Mouse (Mus musculus) forebrain, embryonic 14.5 days (tissue): ENCODE data around the gene Fos. TPM values are rescaled to one million over a fixed set of nuclear protein-coding genes. Genes with fewer than 3 reads are reported as not detected.
A peak's percentile ranks its signal among the peaks of the same experiment; 100 is the strongest.

Source experiments
- ATAC-seq: fragments of 200-750 bp; cut with Nextera tagmentation; 2 replicates; pipeline ENCODE4 v1.8.0; 2017; ENCODE audit warnings: mild to moderate bottlenecking, moderate library complexity
- DNase-seq: peaks from one replicate; pipeline ENCODE4 v3.0.0-alpha.2; 2015; ENCODE audit warnings: low spot score
- H3K27ac ChIP-seq: fragments of 300-500 bp; sonication (generic); 2 replicates; pipeline ENCODE4 v1.5.1; 2014; ENCODE audit warnings: low read depth, mild to moderate bottlenecking, control low read depth, low read length, moderate library complexity
- H3K27me3 ChIP-seq: fragments of 300-500 bp; sonication (generic); replicated peaks from 2 replicates; pipeline ENCODE4 v1.6.1; 2014; ENCODE audit warnings: low read length, control low read depth, mixed read lengths; ENCODE audit not compliant: control insufficient read depth, insufficient read depth
- H3K36me3 ChIP-seq: fragments of 300-500 bp; sonication (generic); 2 replicates; pipeline ENCODE4 v1.6.1; 2014; ENCODE audit warnings: low read length, control low read depth; ENCODE audit not compliant: control insufficient read depth, insufficient read depth
- H3K4me1 ChIP-seq: fragments of 300-500 bp; sonication (generic); 2 replicates; pipeline ENCODE4 v1.6.1; 2014; ENCODE audit warnings: antibody characterized with exemption, low read length, control low read depth; ENCODE audit not compliant: control insufficient read depth, insufficient read depth
- H3K4me2 ChIP-seq: fragments of 300-500 bp; sonication (generic); 2 replicates; pipeline ENCODE4 v1.6.1; 2014; ENCODE audit warnings: mild to moderate bottlenecking, control low read depth, low read length
- H3K4me3 ChIP-seq: fragments of 300-500 bp; sonication (generic); 2 replicates; pipeline ENCODE4 v1.5.1; 2014; ENCODE audit warnings: low read depth, low read length, control low read depth
- H3K9ac ChIP-seq: fragments of 300-500 bp; sonication (generic); 2 replicates; pipeline ENCODE4 v1.6.1; 2014; ENCODE audit warnings: mild to moderate bottlenecking, low read length, control low read depth, moderate library complexity
- H3K9me3 ChIP-seq: fragments of 300-500 bp; sonication (generic); replicated peaks from 2 replicates; pipeline ENCODE4 v1.6.1; 2016; ENCODE audit warnings: low read length, control low read depth, mixed read lengths; ENCODE audit not compliant: control insufficient read depth
- WGBS: fragments of 180-500 bp; shearing (Covaris S2); extraction: QIAGEN DNeasy Blood & Tissue Kit; methylation state at CpG from one replicate; pipeline ENCODE4 v1.1.7; 2014; 5-methylcytosine and 5-hydroxymethylcytosine counted together
- polyA plus RNA-seq: library from polyadenylated mRNA; unstranded; fragments of >200 nt; fragmentation: Nextera tagmentation; extraction: Ambion mirVana; gene quantifications from 2 replicates; pipeline ENCODE4 v1.2.1, GENCODE M21; 2014

Fos gene
- 1.2 and 1.4 TPM in 2 replicates for polyA plus RNA-seq

GRCm38 (mm10) chr12:85473481-85474297, at the start of gene Fos:
Fos (plus strand) TSS chr12:85473890.
- H3K4me2 ChIP-seq: peak within 1 kb of the TSS; percentile 100
- no peaks in the 10 kb centered on the region for H3K36me3 ChIP-seq
- peak; percentile 92 for ATAC-seq
- peak; percentile 92 for DNase-seq
- 0 out of 2 replicates have a peak within 1 kb of the TSS, but pooled peaks have one; percentile 5 for H3K27ac ChIP-seq
- H3K4me3 ChIP-seq: peak within 1 kb of the TSS; percentile 50
- WGBS: under 1% methylated on average over 56 of the region's 56 CpGs
- H3K9me3 ChIP-seq: no peaks in the 10 kb centered on the region
- peaks cover 24% of the 10 kb centered on the region for H3K4me1 ChIP-seq
- peaks cover 16% of the 10 kb centered on the region for H3K27me3 ChIP-seq
- peak within 1 kb of the TSS; percentile 56 for H3K9ac ChIP-seq

- Histone ChIP-seq H3K9me3 (no peaks in the 10 kb centered on the region), H3K4me3 (no peak overlapping the region), H3K4me1 (no peaks in the 10 kb centered on the region), H3K36me3 (no peaks in the 10 kb centered on the region), H3K4me2 (no peak overlapping the region), H3K9ac (no peak overlapping the region), H3K27me3 (no peaks in the 10 kb centered on the region), H3K27ac (no peak overlapping the region)
- no peak for DNase-seq
- WGBS: 96% methylated on average over 11 of the region's 11 CpGs
- ATAC-seq: no peak
These were observed 48.0 kb upstream of the Fos start for GRCm38 (mm10) chr12:85425721-85426120.

- Histone ChIP-seq H3K4me1 (no peaks in the 10 kb centered on the region), H3K27ac (no peak overlapping the region), H3K27me3 (no peaks in the 10 kb centered on the region), H3K36me3 (no peaks in the 10 kb centered on the region), H3K4me2 (no peak overlapping the region), H3K9ac (no peak overlapping the region), H3K4me3 (no peak overlapping the region), H3K9me3 (no peaks in the 10 kb centered on the region)
- 48% methylated on average over 10 of the region's 10 CpGs for WGBS
- ATAC-seq: no peak
- no peak for DNase-seq
These were observed 47.6 kb upstream of the Fos start for GRCm38 (mm10) chr12:85426126-85426525.

GRCm38 (mm10) chr12:85427802-85428201, 45.9 kb upstream of the Fos start:
- no peaks in the 10 kb centered on the region for H3K27me3 ChIP-seq
- no peak overlapping the region for H3K9ac ChIP-seq
- no peaks in the 10 kb centered on the region for H3K9me3 ChIP-seq
- DNase-seq: no peak
- H3K4me2 ChIP-seq: no peak overlapping the region
- 90% methylated on average over 7 of the region's 7 CpGs for WGBS
- H3K27ac ChIP-seq: no peak overlapping the region
- no peaks in the 10 kb centered on the region for H3K4me1 ChIP-seq
- H3K4me3 ChIP-seq: no peak overlapping the region
- no peak for ATAC-seq
- H3K36me3 ChIP-seq: no peaks in the 10 kb centered on the region

GRCm38 (mm10) chr12:85429999-85430398, 43.7 kb upstream of the Fos start:
- no peak overlapping the region for H3K4me2 ChIP-seq
- no peaks in the 10 kb centered on the region for H3K27me3 ChIP-seq
- no peaks in the 10 kb centered on the region for H3K36me3 ChIP-seq
- no peak overlapping the region for H3K9ac ChIP-seq
- no peak overlapping the region for H3K27ac ChIP-seq
- no peak overlapping the region for H3K4me3 ChIP-seq
- H3K9me3 ChIP-seq: no peaks in the 10 kb centered on the region
- 77% methylated on average over 4 of the region's 4 CpGs for WGBS
- ATAC-seq (no peak), DNase-seq (no peak)
- peaks cover 4% of the 10 kb centered on the region; the same call in 1 of the 2 replicates for H3K4me1 ChIP-seq

GRCm38 (mm10) chr12:85430434-85430833, 43.3 kb upstream of the Fos start:
- H3K9ac ChIP-seq: no peak overlapping the region
- 60% methylated on average over 6 of the region's 6 CpGs for WGBS

GRCm38 (mm10) chr12:85433850-85434249, 39.8 kb upstream of the Fos start:
- Histone ChIP-seq H3K4me2 (no peak overlapping the region), H3K9ac (no peak overlapping the region), H3K9me3 (no peaks in the 10 kb centered on the region), H3K4me1 (peaks cover 26% of the 10 kb centered on the region), H3K36me3 (no peaks in the 10 kb centered on the region), H3K27me3 (no peaks in the 10 kb centered on the region), H3K27ac (no peak overlapping the region), H3K4me3 (no peak overlapping the region)
- no peak for ATAC-seq
- WGBS: 2% methylated on average over 3 of the region's 3 CpGs
- no peak for DNase-seq

More at GRCm38 (mm10) chr12:85430434-85430833, 43.3 kb upstream of the Fos start:
- DNase-seq (no peak), ATAC-seq (no peak)
- H3K9me3 ChIP-seq: no peaks in the 10 kb centered on the region
- H3K27me3 ChIP-seq: no peaks in the 10 kb centered on the region
- peaks cover 4% of the 10 kb centered on the region for H3K4me1 ChIP-seq
- no peak overlapping the region for H3K4me3 ChIP-seq
- H3K27ac ChIP-seq: no peak overlapping the region
- no peaks in the 10 kb centered on the region for H3K36me3 ChIP-seq
- H3K4me2 ChIP-seq: no peak overlapping the region

GRCm38 (mm10) chr12:85434526-85434925, 39.2 kb upstream of the Fos start:
- Histone ChIP-seq H3K4me1 (peaks cover 26% of the 10 kb centered on the region), H3K9ac (no peak overlapping the region), H3K27me3 (no peaks in the 10 kb centered on the region), H3K4me3 (no peak overlapping the region), H3K4me2 (no peak overlapping the region), H3K9me3 (no peaks in the 10 kb centered on the region), H3K36me3 (no peaks in the 10 kb centered on the region), H3K27ac (no peak overlapping the region)
- no peak for DNase-seq
- no peak for ATAC-seq
- 44% methylated on average over 5 of the region's 5 CpGs for WGBS

GRCm38 (mm10) chr12:85436021-85436621, 37.6 kb upstream of the Fos start:
- 39% methylated on average over 10 of the region's 10 CpGs for WGBS
- Histone ChIP-seq H3K27me3 (no peaks in the 10 kb centered on the region), H3K36me3 (no peaks in the 10 kb centered on the region), H3K4me1 (peaks cover 26% of the 10 kb centered on the region), H3K4me3 (no peak overlapping the region), H3K9ac (0 out of 2 replicates have a peak overlapping the region, but pooled peaks have one; percentile 26), H3K4me2 (peak overlapping the region; percentile 12; the same call in 1 of the 2 replicates), H3K27ac (peak overlapping the region; percentile 76), H3K9me3 (no peaks in the 10 kb centered on the region)
- ATAC-seq (peak; percentile 93), DNase-seq (peak; percentile 91)
